Mouse (Mus musculus) small intestine, adult 2 months (tissue): ENCODE data around the gene Ccer2.

ENCODE experiments used
- CTCF ChIP-seq: fragments of 200-500 bp; IDR thresholded peaks from 2 replicates; pipeline ENCODE4 v1.5.1; 2012; ENCODE audit warnings: low read depth, mild to moderate bottlenecking, control low read depth, inconsistent platforms, low read length, moderate library complexity, mixed read lengths; ENCODE audit not compliant: insufficient replicate concordance, insufficient read length; ENCODE audit errors: extremely low read depth
- POLR2A ChIP-seq: fragments of 200-500 bp; IDR thresholded peaks from 2 replicates; pipeline ENCODE4 v1.6.1; 2012; ENCODE audit warnings: low read depth, mild to moderate bottlenecking, control low read depth, inconsistent platforms, low read length, moderate library complexity

GRCm38 (mm10) chr7:28719159-28719558 is 36.8 kb upstream of the Ccer2 start:
- TF ChIP-seq POLR2A (no peak), CTCF (no peak)
